ENCODE assay signal across 8 mouse cellular contexts in the genomic region with DNA sequence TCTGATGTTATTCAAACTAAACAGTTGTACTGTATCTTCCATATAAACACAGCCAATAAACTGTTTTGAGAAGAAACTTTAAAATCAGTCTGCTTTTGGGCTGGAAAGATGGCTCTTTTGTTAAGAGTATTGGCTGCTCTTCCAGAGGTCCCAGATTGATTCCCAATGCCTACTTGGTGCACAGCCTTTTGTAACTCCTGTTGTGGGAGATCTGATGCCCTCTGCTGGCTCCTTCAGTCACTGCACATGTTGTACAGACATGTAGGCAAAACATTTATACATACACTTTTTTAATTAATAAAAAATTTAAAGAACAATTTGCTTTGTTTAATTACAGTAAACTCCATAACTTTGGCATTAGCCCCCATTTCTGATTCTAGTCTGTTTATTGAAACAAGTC.
DNase-seq lines count a peak whose midpoint lies in the region; ATAC-seq and TF ChIP-seq lines count a peak whose summit lies in the region.

No protein-coding gene starts in this region.

- intact Hi-C loops in left cerebral cortex, postnatal 10 days (cut with DNase I): no loop called here

- no peak for ATAC-seq in inflammation-experienced regulatory T-cells, adult 6 months

- H3K27me3 ChIP-seq in cerebellum, adult 2 months (ENCODE audit: control insufficient read depth, insufficient read depth, low read length): no peaks in the 10 kb centered on the region

- no peak for TF ChIP-seq POLR2A in cerebellum, adult 2 months (IDR thresholded peaks at IDR 0.05; ENCODE audit: borderline replicate concordance, insufficient read depth, low read length)

- peak; percentile 25 for DNase-seq in ovary, postnatal 14 days (ENCODE audit: low spot score)
- DNase-seq in ovary, adult 18-20 months (ENCODE audit: low spot score): no peak
- DNase-seq in T-cell, adult 2 months (ENCODE audit: low spot score): peak; percentile 28
- DNase-seq in cerebellum, adult 2 months: peak; percentile 33 to 47
- peak; percentile 35 for DNase-seq in gastrocnemius, postnatal 10 days
- peak; percentile 9 to 46 for DNase-seq in left cerebral cortex, postnatal 10 days (ENCODE audit: extremely low spot score in 1 of 2, low spot score in 2 of 2)
- DNase-seq in retina, embryonic 14.5 days (ENCODE audit: low spot score): peak; percentile 71

- H3K4me1 ChIP-seq in cerebellum, adult 2 months (ENCODE audit: control insufficient read depth, insufficient read depth, low read length): no peaks in the 10 kb centered on the region

- no peak overlapping the region for H3K27ac ChIP-seq in cerebellum, adult 2 months (ENCODE audit: insufficient read depth, low read length)

- TF ChIP-seq CTCF in cerebellum, adult 2 months (IDR thresholded peaks at IDR 0.05; ENCODE audit: borderline replicate concordance, insufficient read depth, low read depth, low read length): peak; percentile 50; the same call in 1 of the 2 replicates

- no peak overlapping the region for H3K4me3 ChIP-seq in cerebellum, adult 2 months (replicated peaks; ENCODE audit: insufficient read depth, low read depth, low read length)
